Mouse (Mus musculus) midbrain, embryonic 12.5 days (tissue): ENCODE results near the gene Dnajc10. TPM values are rescaled to one million over a fixed set of nuclear protein-coding genes. Genes with fewer than 3 reads are reported as not detected.

Source experiments
- polyA plus RNA-seq: library from polyadenylated mRNA; unstranded; fragments of >200 nt; fragmentation: Nextera tagmentation; extraction: Ambion mirVana; gene quantifications from 2 replicates; pipeline ENCODE4 v1.2.1, GENCODE M21; 2016

The Dnajc10 gene
- polyA plus RNA-seq, 1 experiment from 2014 or later = 90.8 TPM

Other genes starting within 250 kb of the Dnajc10 start
- gene Pde1a, start 186.0 kb upstream of the Dnajc10 start, polyA plus RNA-seq = 1.2 and 1.5 TPM in 2 replicates
- not detected in 2 replicates for gene Prdx6b, start 23.0 kb upstream of the Dnajc10 start, polyA plus RNA-seq
- 6.1 and 7.8 TPM in 2 replicates for gene Frzb, start 132.2 kb downstream of the Dnajc10 start, polyA plus RNA-seq